Mouse (Mus musculus) heart, embryonic 10.5 days (tissue): Measurements from ENCODE around the gene Syn3. TPM values are rescaled to one million over a fixed set of nuclear protein-coding genes. Genes with fewer than 3 reads are reported as not detected.

ENCODE experiments used
- DNase-seq: peaks from one replicate; pipeline ENCODE4 v3.0.0-alpha.2; 2017; ENCODE audit warnings: low spot score
- H3K27ac ChIP-seq: fragments of 300-500 bp; sonication (generic); 2 replicates; pipeline ENCODE4 v1.5.1; 2016; ENCODE audit warnings: mild to moderate bottlenecking
- H3K27me3 ChIP-seq: fragments of 300-500 bp; sonication (generic); 2 replicates; pipeline ENCODE4 v1.6.1; 2016; ENCODE audit warnings: mild to moderate bottlenecking; ENCODE audit not compliant: poor library complexity, insufficient read depth, severe bottlenecking
- H3K36me3 ChIP-seq: fragments of 300-500 bp; sonication (generic); 2 replicates; pipeline ENCODE4 v1.6.1; 2016; ENCODE audit warnings: mild to moderate bottlenecking, moderate library complexity
- H3K4me1 ChIP-seq: fragments of 300-500 bp; sonication (generic); 2 replicates; pipeline ENCODE4 v1.6.1; 2016; ENCODE audit warnings: mild to moderate bottlenecking
- H3K4me3 ChIP-seq: fragments of 300-500 bp; sonication (generic); 2 replicates; pipeline ENCODE4 v1.5.1; 2016; ENCODE audit warnings: mild to moderate bottlenecking, moderate library complexity
- H3K9me3 ChIP-seq: fragments of 300-500 bp; sonication (generic); 2 replicates; pipeline ENCODE4 v1.6.1; 2016; ENCODE audit warnings: mild to moderate bottlenecking, moderate library complexity
- WGBS: fragments of 180-500 bp; shearing (Covaris S2); methylation state at CpG from one replicate; pipeline ENCODE4 v1.1.7; 2016; 5-methylcytosine and 5-hydroxymethylcytosine counted together
- polyA plus RNA-seq: library from polyadenylated mRNA; unstranded; fragments of >200 nt; fragmentation: Nextera tagmentation; extraction: Ambion mirVana; gene quantifications from 2 replicates; pipeline ENCODE4 v1.2.1, GENCODE M21; 2016

Syn3 gene
- polyA plus RNA-seq, 1 experiment from 2014 or later, result 1.2 TPM

DNA sequence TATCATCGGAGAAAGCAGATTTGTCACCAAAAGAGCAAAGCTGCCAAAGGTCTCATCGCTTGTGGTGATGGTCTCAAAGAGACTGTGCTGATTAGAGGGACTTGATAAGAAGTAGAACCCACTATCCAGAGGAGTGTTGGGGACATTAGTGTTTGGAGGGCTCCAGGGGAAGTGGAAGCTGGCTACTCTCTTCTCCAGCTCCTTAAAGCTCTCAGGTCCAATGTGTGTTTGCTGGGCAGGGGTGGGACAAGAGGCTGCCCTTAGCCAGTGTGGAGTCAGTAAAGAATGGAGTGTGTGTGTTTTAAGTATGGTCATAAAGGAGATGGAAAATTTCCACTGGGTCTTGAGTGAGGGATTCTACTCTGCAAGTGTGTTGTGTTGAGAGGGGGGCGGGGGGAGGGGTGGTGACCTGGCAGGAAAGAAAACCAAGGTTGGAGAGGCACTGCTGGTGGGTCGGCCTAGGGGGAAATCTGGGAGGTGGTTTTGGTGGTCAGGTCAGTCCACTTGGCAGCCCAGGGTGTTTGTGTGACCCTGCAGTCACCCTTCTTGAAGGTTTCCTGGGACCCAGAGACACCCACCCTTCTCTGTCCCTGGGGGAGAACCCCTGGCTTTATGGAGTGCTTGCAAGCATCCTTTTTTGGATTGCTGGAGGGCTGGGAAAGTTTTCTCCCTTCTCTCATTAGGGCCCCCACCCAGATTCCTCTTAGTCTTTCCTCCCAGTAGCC lies 196.9 kb downstream of the Syn3 start:
- DNase-seq, result no peak
- Histone ChIP-seq H3K27ac (peak overlapping the region; percentile 90), H3K4me1 (peaks cover 30% of the 10 kb centered on the region), H3K9me3 (no peaks in the 10 kb centered on the region), H3K36me3 (0 out of 2 replicates have a peak, but pooled peaks cover 1% of the 10 kb centered on the region), H3K4me3 (peak overlapping the region; percentile 83), H3K27me3 (peaks cover 15% of the 10 kb centered on the region)
- 2% methylated on average over 4 of the region's 4 CpGs for WGBS

DNA sequence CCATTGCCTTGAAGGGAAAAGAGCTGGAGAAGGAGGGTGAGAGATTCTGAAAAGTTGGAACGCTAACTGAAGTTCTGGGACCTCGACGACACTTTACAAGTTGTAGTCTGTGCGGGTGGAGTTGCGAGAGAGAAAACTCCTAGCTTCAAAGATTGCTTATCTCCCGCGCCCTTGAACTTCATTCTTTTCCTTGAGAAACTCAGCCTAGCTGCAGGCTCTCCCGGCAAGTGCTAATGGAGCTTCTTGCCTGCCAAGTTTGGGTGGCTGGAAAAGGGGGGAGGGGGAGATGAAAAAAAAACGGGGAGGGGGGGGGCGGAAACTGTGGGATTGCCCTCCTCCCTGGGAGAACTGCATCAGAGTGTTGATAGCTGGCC lies 197.6 kb downstream of the Syn3 start:
- H3K4me1 ChIP-seq, result peaks cover 33% of the 10 kb centered on the region
- no peaks in the 10 kb centered on the region for H3K9me3 ChIP-seq
- 1% methylated on average over 10 of the region's 10 CpGs for WGBS
- no peaks in the 10 kb centered on the region for H3K36me3 ChIP-seq
- peaks cover 17% of the 10 kb centered on the region for H3K27me3 ChIP-seq
- peak overlapping the region; percentile 83 for H3K4me3 ChIP-seq
- peak overlapping the region; percentile 90 for H3K27ac ChIP-seq
- no peak for DNase-seq

GRCm38 (mm10) chr10:86300293-86301116 lies 198.2 kb downstream of the Syn3 start, which contains the start of gene Timp3:
Gene Timp3, plus strand, starts transcription at chr10:86300372.
- DNase-seq, result peak; percentile 93
- Histone ChIP-seq H3K27me3 (peaks cover 20% of the 10 kb centered on the region), H3K4me1 (peaks cover 39% of the 10 kb centered on the region), H3K9me3 (no peaks in the 10 kb centered on the region), H3K27ac (peak within 1 kb of the TSS; percentile 90), H3K36me3 (no peaks in the 10 kb centered on the region), H3K4me3 (peak within 1 kb of the TSS; percentile 83)
- WGBS, result under 1% methylated on average over 65 of the region's 65 CpGs

- H3K36me3 ChIP-seq, result no peaks in the 10 kb centered on the region
- peaks cover 26% of the 10 kb centered on the region for H3K27me3 ChIP-seq
- peak overlapping the region; percentile 83 for H3K4me3 ChIP-seq
- H3K4me1 ChIP-seq, result peaks cover 45% of the 10 kb centered on the region
- no peak for DNase-seq
- 26% methylated on average over 6 of the region's 6 CpGs for WGBS
- peak overlapping the region; percentile 90 for H3K27ac ChIP-seq
- H3K9me3 ChIP-seq, result no peaks in the 10 kb centered on the region
Observed at GRCm38 (mm10) chr10:86299795-86300194, 198.9 kb downstream of the Syn3 start.

- Histone ChIP-seq H3K4me1 (peaks cover 38% of the 10 kb centered on the region), H3K27ac (no peak overlapping the region)
Observed at GRCm38 (mm10) chr10:86298326-86298725, 200.4 kb downstream of the Syn3 start.

GRCm38 (mm10) chr10:86297307-86297706 lies 201.4 kb downstream of the Syn3 start:
- H3K4me1 ChIP-seq, result peaks cover 28% of the 10 kb centered on the region
- no peak overlapping the region for H3K27ac ChIP-seq
- no peaks in the 10 kb centered on the region for H3K36me3 ChIP-seq
- no peaks in the 10 kb centered on the region for H3K9me3 ChIP-seq
- peaks cover 35% of the 10 kb centered on the region for H3K27me3 ChIP-seq
- no peak overlapping the region for H3K4me3 ChIP-seq
- DNase-seq, result no peak
- 83% methylated on average over 2 of the region's 2 CpGs for WGBS

More at GRCm38 (mm10) chr10:86298326-86298725, 200.4 kb downstream of the Syn3 start:
- Histone ChIP-seq H3K27me3 (peaks cover 35% of the 10 kb centered on the region), H3K4me3 (no peak overlapping the region), H3K36me3 (no peaks in the 10 kb centered on the region), H3K9me3 (no peaks in the 10 kb centered on the region)
- whole genome bisulfite sequencing, result 63% methylated on average over 6 of the region's 6 CpGs
- no peak for DNase-seq

DNA sequence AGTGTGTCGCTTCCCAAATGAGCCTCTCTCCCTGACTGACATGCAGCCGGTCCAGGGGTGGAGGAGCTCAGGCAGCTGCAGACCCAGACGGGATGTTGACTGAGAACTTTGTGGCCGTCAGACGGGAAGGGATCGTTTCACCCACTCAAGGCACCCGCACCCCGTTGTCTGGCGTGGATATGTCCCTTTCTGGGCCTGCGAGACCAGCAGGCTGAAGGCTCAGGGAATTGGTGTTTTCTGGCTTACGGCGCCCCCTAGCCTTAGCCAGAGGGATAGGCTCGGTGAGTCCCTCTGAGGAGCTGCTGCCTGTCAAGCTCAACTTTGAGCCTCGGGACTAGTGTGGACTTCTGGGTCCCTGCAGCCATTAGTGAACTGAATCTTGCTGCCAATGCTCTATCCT lies 202.6 kb downstream of the Syn3 start:
- Histone ChIP-seq H3K27ac (peak overlapping the region; percentile 63), H3K4me3 (peak overlapping the region; percentile 45), H3K36me3 (no peaks in the 10 kb centered on the region), H3K9me3 (no peaks in the 10 kb centered on the region), H3K4me1 (peaks cover 19% of the 10 kb centered on the region), H3K27me3 (peaks cover 35% of the 10 kb centered on the region)
- DNase-seq, result peak; percentile 88
- WGBS, result 4% methylated on average over 14 of the region's 14 CpGs

- Histone ChIP-seq H3K27ac (peak overlapping the region; percentile 63), H3K36me3 (no peaks in the 10 kb centered on the region), H3K4me3 (peak overlapping the region; percentile 45), H3K27me3 (peaks cover 35% of the 10 kb centered on the region), H3K9me3 (no peaks in the 10 kb centered on the region), H3K4me1 (peaks cover 19% of the 10 kb centered on the region)
- 17% methylated on average over 13 of the region's 13 CpGs for WGBS
- DNase-seq, result no peak
Observed at GRCm38 (mm10) chr10:86295454-86296098, 203.1 kb downstream of the Syn3 start.

DNA sequence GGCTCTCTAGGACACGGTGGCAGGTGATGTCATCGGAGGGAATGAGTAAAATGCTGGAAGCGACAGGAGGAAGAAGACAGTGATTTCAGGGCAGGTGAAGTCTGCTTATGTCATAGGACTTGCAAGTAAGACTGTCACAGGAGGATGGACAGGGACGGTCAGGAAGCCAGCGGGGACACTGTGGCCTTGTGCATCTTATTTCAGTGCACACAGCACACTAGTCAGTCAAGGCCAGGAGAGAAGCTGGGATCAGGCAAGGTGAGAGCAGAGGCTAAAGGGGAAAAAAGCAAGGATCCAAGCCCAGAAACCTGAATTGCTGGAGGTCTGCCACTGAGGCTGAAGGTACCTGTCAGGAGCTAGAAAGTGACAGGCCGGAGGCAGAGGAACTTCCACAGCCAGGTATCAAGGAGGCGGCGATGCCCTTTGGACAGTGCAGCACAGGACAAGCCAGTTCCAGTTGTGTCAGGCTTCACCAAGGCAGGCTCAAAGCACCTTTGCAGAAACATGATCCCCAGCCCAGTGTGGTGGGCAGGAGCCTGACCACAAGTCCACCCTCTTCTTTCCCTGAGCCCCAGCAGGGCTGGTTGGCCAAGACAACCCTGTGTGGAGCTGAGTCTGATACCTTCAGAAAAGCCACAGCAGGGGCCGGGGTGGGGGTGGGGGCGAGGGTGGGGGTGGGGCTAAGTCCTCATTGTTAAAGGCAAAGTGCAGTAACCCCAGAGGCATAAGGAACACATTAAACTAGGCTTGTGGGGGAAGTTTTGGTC lies 203.9 kb downstream of the Syn3 start:
- WGBS, result 56% methylated on average over 10 of the region's 10 CpGs
- peaks cover 35% of the 10 kb centered on the region for H3K27me3 ChIP-seq
- DNase-seq, result no peak
- H3K36me3 ChIP-seq, result no peaks in the 10 kb centered on the region
- peaks cover 16% of the 10 kb centered on the region for H3K4me1 ChIP-seq
- no peak overlapping the region for H3K4me3 ChIP-seq
- 0 out of 2 replicates have a peak overlapping the region, but pooled peaks have one; percentile 32 for H3K27ac ChIP-seq
- H3K9me3 ChIP-seq, result no peaks in the 10 kb centered on the region

DNA sequence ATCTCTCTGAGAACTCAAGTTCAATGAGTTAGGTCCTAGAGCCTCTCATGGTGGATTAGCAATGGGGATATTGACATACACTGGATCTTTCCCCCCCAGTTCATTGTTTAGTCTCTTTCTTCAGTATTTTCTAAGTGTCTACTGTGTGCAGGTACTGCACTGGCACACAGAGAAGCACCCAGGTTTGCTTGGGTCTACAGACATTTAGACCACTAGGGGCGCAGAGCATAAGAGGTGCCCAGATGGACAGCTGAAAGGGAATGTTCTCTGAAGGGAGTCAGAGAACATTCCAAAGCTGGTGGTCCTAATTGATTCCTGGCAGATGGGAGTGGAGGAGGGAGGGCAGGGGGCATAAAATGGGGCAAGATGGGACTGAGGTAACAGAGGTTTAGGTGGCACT lies 204.8 kb downstream of the Syn3 start:
- Histone ChIP-seq H3K9me3 (no peaks in the 10 kb centered on the region), H3K4me1 (peaks cover 16% of the 10 kb centered on the region), H3K4me3 (no peak overlapping the region), H3K27me3 (peaks cover 35% of the 10 kb centered on the region), H3K27ac (no peak overlapping the region), H3K36me3 (no peaks in the 10 kb centered on the region)
- DNase-seq, result no peak
- WGBS, result 74% methylated on average over 1 of the region's 1 CpGs

GRCm38 (mm10) chr10:86290109-86290771 lies 208.5 kb downstream of the Syn3 start:
- DNase-seq, result no peak

GRCm38 (mm10) chr10:86286508-86286907 lies 212.2 kb downstream of the Syn3 start:
- Histone ChIP-seq H3K36me3 (no peaks in the 10 kb centered on the region), H3K4me1 (no peaks in the 10 kb centered on the region), H3K4me3 (no peak overlapping the region), H3K9me3 (no peaks in the 10 kb centered on the region), H3K27me3 (no peaks in the 10 kb centered on the region), H3K27ac (no peak overlapping the region)
- 91% methylated on average over 7 of the region's 7 CpGs for WGBS
- DNase-seq, result no peak

More at GRCm38 (mm10) chr10:86290109-86290771, 208.5 kb downstream of the Syn3 start:
- no peak overlapping the region for H3K4me3 ChIP-seq
- no peak overlapping the region for H3K27ac ChIP-seq
- peaks cover 13% of the 10 kb centered on the region for H3K27me3 ChIP-seq
- H3K9me3 ChIP-seq, result no peaks in the 10 kb centered on the region
- H3K36me3 ChIP-seq, result no peaks in the 10 kb centered on the region
- peaks cover 5% of the 10 kb centered on the region; the same call in 1 of the 2 replicates for H3K4me1 ChIP-seq
- 74% methylated on average over 8 of the region's 8 CpGs for whole genome bisulfite sequencing
